Mouse (Mus musculus) left cerebral cortex, adult 2 months (tissue): ENCODE measurements at regions not wholly inside any gene's neighbourhood (a gene's known extent, or its start where the extent isn't known, plus 50 kb on each side); places are given as distances from the start of the nearest gene placed in this dataset.
A peak's percentile ranks its signal among the peaks of the same experiment; 100 is the strongest.
"Not testable (repeated sequence)": the region's sequence is repeated elsewhere in the genome, so short reads cannot be mapped to it uniquely, and the experiment has no call there.

ENCODE experiments used
- DNase-seq, 2 experiments: peaks; one replicate each; pipeline ENCODE4 v3.0.0; 2021 to 2022; ENCODE audit warnings: low spot score in 2 of 2, mixed read lengths in 1 of 2; ENCODE audit errors: extremely low spot score in 1 of 2
- H3K27ac ChIP-seq: fragments of 200-600 bp; 2 replicates; pipeline ENCODE4 v1.8.1; 2022
- H3K4me3 ChIP-seq: fragments of 200-600 bp; 2 replicates; pipeline ENCODE4 v1.8.1; 2022
- CTCF ChIP-seq: fragments of 200-600 bp; IDR thresholded peaks from 2 replicates; pipeline ENCODE4 v1.8.1; 2022; ENCODE audit warnings: antibody characterized with exemption, mild to moderate bottlenecking, moderate library complexity
- intact Hi-C: fragments of 180-260 bp; cut with DNase I; formaldehyde crosslinking; loops from one replicate; pipeline ENCODE4 v1.15.1; 2025

DNA sequence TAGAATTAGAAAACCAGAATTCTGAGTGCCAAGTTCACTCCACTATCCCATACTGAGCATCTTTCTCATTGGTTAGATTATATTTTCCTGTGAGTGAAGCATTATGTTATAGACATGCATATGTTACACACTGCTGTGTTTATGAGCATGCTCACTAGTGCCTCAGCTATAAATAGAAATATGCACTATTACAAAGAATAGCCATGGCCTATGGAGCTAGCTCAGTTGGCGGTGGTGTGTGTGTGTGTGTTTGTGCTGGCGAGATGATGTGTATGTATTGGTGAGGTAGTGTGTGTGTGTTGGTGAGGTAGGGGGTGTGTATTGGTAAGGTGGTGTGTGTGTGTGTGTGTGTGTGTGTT lies 106.2 kb downstream of the Sec31a start:
- intact Hi-C loops = no loop called here
- TF ChIP-seq CTCF = no peak
- Histone ChIP-seq H3K27ac (no peak overlapping the region), H3K4me3 (no peak overlapping the region)
- no peak for DNase-seq

DNA sequence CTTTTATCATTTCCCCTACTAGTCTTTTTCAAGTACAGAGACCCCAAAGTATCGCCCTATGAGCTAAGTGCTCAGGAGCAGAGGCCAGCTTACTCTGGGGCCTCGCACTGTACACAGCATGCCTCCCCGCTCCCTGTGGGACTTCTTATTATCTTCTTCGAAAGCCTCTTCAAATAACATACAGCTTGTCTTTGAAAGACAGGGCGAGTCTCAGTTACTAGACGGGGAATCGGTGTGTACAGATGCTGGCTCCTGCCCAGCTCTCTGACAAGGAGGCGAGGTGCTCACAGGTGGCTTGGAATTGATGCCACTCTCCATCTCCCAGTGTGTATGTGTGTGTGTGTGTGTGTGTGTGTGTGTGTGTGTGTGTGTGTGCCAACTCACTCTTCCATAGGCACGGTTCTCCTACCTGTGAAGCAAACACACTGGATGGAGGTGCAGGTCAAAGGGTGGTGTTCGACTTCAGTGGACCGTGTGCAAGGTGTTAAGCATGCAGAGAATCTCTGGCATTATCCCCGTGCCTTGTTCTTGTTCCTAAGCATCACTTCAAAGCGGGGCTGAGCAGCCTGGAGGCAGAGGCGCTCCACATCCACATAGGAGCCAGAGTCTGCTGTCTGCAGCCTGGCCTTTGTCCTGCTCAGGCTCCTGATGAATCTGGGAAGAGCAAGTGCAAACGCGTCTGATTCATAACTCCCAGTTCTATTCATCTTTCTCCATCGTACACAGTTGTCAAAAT lies 106.8 kb downstream of the Sec31a start:
- DNase-seq = no peak
- intact Hi-C loops = no loop called here
- no peak overlapping the region for H3K4me3 ChIP-seq
- no peak for TF ChIP-seq CTCF
- no peak overlapping the region for H3K27ac ChIP-seq

DNA sequence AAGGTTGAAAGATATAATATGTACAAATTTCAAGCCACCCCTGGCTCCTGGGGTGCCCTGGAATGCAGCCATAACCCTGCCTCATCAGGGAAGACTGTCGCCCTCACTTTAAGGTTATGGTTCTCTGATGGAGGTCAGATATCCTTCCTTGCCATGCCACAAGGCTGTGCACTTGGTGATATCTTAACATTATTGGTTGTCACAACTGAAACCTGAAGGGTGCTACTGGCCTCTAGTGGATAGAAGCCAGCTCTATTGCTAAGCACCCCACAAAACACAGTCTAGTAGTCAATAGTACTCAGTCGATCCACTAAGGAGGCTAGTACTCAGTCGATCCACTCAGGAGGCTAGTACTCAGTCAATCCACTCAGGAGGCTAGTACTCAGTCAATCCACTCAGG lies 111.6 kb downstream of the Sec31a start:
- H3K4me3 ChIP-seq = no peak overlapping the region
- intact Hi-C loops = loop anchor here (5.0 kb wide), 1 partner anchor 232 kb away; no protein-coding TSS in a partner anchor
- TF ChIP-seq CTCF = peak; percentile 55
- H3K27ac ChIP-seq = no peak overlapping the region
- no peak for DNase-seq

DNA sequence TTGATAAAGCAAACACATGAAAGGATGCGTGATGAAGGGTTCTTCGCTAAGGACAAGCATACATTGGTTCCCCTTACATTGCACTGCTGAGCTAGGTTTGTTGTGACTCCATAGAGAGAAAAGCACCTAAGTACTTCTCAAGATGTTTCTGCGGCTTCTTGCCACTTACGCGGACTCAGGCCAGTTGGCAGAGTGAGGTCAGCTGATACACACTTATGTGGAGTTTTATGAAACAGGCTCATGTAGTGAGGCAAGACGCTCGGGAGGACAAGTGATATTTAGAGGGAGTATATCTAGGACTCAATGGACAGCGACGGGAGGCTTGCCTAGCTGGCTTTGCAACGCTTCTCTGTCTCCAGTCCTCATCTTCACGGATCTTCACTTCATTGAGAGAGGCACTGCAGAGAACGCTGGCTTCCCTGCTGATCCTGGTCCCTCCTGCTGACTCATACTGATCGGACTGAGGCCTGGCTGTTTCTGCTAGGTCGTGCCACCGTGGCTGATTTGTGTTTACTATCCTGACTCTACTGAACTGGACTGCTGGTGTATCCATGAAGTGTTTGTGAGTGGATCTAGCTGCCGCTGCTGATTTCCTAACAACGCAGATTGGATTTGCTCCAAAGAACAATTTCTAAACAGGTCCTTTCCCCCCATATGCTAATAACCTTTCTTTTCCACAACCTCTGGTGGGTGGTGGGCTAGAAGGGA lies 113.8 kb downstream of the Sec31a start:
- TF ChIP-seq CTCF = no peak
- no peak for DNase-seq
- Histone ChIP-seq H3K4me3 (no peak overlapping the region), H3K27ac (no peak overlapping the region)
- intact Hi-C loops = loop anchor here (5.0 kb wide), 1 partner anchor 230 kb away; no protein-coding TSS in a partner anchor

DNA sequence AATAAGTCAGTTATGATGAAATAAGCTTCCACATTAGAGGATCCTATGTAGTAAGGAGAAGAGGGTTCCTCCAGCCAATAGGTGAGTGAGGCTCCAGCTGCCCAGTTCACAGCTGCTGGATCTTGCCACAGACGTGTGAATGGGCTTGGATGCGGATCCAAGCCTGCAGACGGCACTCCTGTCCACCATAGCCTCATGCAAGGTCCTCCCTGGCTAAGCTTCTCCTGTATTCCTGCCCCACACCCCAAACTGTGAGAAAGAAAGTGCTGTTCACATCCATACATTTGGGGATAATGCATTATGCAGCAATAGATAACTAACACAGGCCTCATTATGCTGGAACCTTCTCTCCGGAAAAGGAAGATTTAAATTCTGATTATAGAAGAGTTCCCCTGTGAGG lies 116.9 kb downstream of the Sec31a start:
- intact Hi-C loops = no loop called here
- TF ChIP-seq CTCF = no peak

DNA sequence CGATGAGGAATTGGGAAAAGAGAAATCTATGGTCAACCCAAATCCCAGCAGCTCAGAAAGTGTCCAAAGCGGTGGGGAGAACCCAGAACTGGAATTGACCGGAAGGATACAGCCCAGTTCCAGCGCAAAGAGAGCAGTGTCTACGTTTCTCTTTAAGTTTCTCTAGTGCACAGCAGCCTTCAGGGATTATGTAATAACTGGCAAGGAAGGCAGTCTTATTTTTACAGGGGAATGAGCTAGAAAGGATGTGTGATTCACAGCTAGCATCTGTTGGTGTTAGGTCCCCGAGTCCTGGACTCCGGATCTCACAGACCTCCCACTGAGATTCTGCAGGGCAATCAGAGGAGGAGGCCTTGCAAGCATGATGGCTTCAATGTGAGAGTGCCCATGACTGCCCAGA lies 121.8 kb downstream of the Sec31a start:
- TF ChIP-seq CTCF = no peak
- Histone ChIP-seq H3K4me3 (no peak overlapping the region), H3K27ac (peak overlapping the region; percentile 61)
- intact Hi-C loops = no loop called here
- no peak for DNase-seq

More for the DNA sequence above, 116.9 kb downstream of the Sec31a start:
- no peak for DNase-seq
- Histone ChIP-seq H3K27ac (no peak overlapping the region), H3K4me3 (no peak overlapping the region)

DNA sequence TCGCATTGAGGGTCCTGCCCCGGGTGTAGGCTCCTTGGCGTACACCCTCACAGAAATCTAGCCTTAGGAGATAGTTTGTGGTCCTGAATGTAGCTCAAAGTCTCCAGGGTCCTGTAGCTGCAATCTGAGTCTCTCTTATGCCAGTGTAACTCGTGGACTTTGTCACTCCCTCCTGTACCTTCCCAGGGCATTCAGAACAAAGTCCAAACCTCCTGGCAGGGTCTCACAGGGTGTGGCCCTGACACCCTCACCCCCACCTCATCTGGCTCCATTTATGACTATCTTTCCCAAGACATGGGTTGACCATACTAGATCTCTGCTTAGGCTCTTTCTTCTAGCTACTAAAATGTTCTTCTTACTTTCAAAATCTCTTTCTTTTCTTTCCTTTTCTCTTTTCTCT lies 120.6 kb upstream of the Tmem150c start:
- intact Hi-C loops = no loop called here
- DNase-seq = no peak
- Histone ChIP-seq H3K27ac (no peak overlapping the region), H3K4me3 (no peak overlapping the region)
- no peak for TF ChIP-seq CTCF

DNA sequence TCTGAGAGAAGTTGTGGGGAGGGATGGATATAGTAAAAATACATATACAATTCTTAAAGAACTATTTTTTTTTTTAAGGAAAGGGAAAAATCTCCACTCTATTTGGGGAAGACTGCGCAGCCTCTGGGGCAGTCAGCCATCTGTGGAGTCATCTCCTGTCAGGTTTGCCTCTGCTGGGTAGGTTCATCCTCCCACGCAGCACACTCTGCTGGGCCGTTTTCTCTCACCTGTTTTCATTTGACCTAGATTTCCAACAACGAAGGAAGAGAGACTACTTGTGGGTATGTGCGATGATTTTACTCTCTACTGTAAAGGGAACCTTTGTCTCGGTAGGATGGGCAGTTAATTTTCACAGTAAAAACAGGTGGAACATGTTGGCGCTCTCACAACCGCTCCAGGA lies 119.9 kb upstream of the Tmem150c start:
- no peak overlapping the region for H3K4me3 ChIP-seq

DNA sequence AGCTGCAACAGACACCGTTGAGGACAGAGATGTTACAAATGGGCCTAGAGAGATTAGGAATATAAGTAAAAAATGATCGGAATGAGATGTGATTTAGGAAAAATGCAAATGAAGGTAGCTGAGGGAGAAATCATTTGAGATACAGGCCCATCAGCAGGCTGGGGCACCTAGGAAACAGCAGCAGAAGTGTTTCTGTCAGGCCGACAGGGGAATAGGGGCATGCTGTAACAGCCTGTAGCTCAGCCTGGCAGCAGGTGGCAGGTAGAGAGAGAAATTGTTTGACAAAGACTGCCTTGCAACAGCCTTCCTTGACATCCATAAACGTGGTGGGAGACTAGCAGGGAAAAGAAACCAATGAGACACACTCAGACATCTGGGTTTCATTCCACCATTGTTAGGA lies 115.1 kb upstream of the Tmem150c start:
- DNase-seq = no peak
- intact Hi-C loops = no loop called here
- Histone ChIP-seq H3K4me3 (no peak overlapping the region), H3K27ac (no peak overlapping the region)
- no peak for TF ChIP-seq CTCF

More for the DNA sequence above, 119.9 kb upstream of the Tmem150c start:
- TF ChIP-seq CTCF = no peak
- intact Hi-C loops = no loop called here
- DNase-seq = no peak
- H3K27ac ChIP-seq = no peak overlapping the region

DNA sequence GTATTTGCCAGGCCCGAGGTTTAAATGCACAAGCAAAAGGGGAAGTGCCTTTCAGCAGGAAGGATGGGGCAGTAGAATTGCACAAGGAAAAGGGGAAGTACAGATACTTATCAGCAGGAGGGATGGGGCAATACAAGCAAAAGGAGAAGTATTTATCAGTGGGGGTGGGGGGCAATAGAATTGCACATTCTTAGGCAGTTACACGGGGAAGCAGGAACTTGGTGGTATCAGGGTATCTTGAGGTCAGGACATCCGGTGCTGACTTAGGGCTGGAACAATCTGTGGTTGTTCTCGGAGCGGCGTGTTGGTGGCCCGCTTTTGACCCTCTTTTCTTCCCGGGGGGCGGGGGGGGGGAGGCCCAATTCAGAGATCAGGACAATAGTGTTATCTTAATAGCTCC lies 112.4 kb upstream of the Tmem150c start:
- DNase-seq, intact Hi-C loops, H3K4me3 ChIP-seq, H3K27ac ChIP-seq: not testable (repeated sequence)

DNA sequence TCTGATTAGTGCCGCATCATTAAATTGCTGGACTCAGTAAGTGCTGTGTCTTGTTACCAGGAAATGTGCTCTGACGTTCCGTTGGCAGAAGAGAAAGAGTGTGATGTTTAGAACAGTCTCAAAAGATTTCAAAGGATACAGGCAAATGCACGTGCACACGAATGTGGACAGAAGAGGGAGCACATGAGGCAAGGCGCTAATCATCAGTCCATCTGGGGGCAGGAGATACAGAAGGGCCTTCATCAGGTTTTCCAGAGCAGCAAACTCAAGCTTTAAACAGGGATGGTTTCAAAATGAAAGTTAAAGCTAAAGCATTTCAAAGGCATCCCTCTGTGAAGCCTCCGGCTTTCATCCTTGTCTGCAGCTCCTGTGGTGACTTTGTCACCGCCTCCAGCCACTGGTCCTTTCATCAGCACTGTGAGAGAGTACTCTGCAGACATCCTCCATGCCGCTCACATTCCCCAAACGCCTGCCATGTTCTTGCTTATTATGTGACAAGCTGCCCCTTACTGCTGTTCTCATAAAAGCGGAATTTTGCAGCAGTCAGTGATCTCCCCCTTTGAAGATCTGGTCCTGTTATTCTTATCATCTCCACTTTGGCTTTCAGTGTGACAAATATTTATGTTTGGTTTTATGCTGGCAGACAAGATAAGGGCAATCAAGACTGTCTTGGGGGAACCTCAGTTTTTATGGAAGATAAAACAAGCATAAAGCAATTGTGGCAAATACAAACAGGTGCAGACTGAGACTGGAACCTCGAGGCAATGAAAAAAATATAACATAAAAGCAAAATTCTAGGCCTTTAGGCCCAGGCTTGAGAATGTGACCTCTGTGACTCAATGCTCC lies 111.5 kb upstream of the Tmem150c start:
- intact Hi-C loops = no loop called here
- Histone ChIP-seq H3K27ac (no peak overlapping the region), H3K4me3 (no peak overlapping the region)
- DNase-seq = no peak
- TF ChIP-seq CTCF = no peak
